Mouse (Mus musculus) E14TG2a.4 (cell line): ENCODE measurements around the gene Itgae.

Experiments
- H3K27me3 ChIP-seq: 2 replicates; pipeline ENCODE4 v1.6.1; 2014; ENCODE audit warnings: low read length, control low read depth; ENCODE audit not compliant: insufficient read depth
- H3K36me3 ChIP-seq: 2 replicates; pipeline ENCODE4 v1.6.1; 2014; ENCODE audit warnings: low read length, control low read depth; ENCODE audit not compliant: insufficient read depth
- H3K4me1 ChIP-seq: replicated peaks from 2 replicates; pipeline ENCODE4 v1.6.1; 2014; ENCODE audit warnings: low read depth, low read length, control low read depth
- H3K4me3 ChIP-seq: replicated peaks from 2 replicates; pipeline ENCODE4 v1.5.1; 2014; ENCODE audit warnings: mild to moderate bottlenecking, low read length
- H3K9me3 ChIP-seq: 2 replicates; pipeline ENCODE4 v1.6.1; 2014; ENCODE audit warnings: low read length, control low read depth
- CTCF ChIP-seq: conservative IDR thresholded peaks from 2 replicates; pipeline ENCODE4 v1.5.1; 2014; ENCODE audit warnings: low read length
- NANOG ChIP-seq: IDR thresholded peaks from 2 replicates; pipeline ENCODE4 v1.6.1; 2014; ENCODE audit warnings: borderline replicate concordance, low read length, mixed read lengths
- POU5F1 ChIP-seq: IDR thresholded peaks from 2 replicates; pipeline ENCODE4 v1.6.1; 2014; ENCODE audit warnings: low read length, borderline replicate concordance

Itgae gene

DNA sequence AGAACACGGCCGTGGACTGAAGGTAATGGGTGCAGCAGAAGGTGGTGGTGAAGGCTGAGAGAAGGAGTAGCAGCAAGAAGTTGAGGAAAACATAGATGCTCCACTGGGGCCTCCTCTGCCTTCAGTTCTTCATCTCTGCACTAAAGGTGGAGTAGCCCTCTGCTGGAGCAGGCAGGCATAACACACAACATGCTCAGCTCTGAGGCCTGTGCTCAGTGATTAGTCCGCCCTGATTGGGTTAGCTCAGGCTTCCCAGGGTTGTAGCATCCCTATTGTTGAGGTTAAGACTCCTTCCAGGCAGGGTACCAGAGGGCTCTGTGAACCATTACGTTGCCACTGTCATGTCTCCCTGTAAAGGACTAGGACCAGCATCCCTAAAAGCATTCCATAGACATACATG lies 78.8 kb downstream of the Itgae start:
- peaks cover 65% of the 10 kb centered on the region for H3K4me1 ChIP-seq
- no peak overlapping the region for H3K4me3 ChIP-seq
- H3K9me3 ChIP-seq, result no peaks in the 10 kb centered on the region
- no peaks in the 10 kb centered on the region; the same call in 1 of the 2 replicates for H3K27me3 ChIP-seq
- peaks cover 45% of the 10 kb centered on the region for H3K36me3 ChIP-seq
- TF ChIP-seq CTCF (peak; percentile 67), NANOG (no peak)

DNA sequence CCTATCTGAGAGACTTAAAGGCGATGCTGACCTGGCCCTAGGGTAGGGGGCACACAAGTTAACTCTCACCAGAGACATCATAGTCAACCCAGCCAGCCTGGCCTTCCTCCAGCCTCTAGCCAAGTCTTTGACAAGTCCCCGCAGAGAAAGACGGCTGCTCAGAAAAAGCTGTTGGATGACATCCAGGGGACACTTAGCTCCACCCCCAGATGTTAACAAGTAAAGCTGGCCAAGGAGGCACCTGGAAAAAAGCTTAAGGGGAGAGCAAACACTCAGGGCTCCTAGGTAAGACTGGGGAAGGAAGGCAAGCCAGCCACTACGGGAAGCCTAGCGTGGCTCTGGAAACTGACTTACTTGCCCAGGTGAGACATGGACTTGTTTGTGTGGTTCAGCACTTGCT lies 81.8 kb downstream of the Itgae start:
- no peaks in the 10 kb centered on the region for H3K9me3 ChIP-seq
- no peaks in the 10 kb centered on the region for H3K27me3 ChIP-seq
- no peak overlapping the region for H3K4me3 ChIP-seq
- peaks cover 72% of the 10 kb centered on the region for H3K4me1 ChIP-seq
- TF ChIP-seq POU5F1 (no peak), NANOG (no peak), CTCF (no peak)
- peaks cover 62% of the 10 kb centered on the region for H3K36me3 ChIP-seq

DNA sequence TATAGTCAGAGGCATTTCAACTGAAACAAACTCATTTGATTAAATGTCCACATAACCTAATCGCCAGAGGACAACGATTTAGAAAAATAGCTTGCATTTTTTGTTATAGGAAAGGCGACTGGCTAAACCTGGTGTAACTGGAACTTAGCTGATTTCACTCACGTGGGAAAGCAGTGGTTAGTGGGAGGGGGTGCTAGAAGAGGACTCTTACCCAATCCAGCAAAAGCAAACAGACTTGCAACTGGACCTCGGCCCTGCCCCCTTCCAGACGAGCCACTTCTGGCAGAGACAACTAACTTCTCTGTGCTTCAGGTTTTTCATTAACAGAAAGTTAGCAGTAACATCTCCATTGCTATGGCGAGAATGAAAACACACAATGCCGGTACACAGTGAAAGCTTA lies 85.2 kb downstream of the Itgae start:
- 0 out of 2 replicates have a peak, but pooled peaks cover 3% of the 10 kb centered on the region for H3K27me3 ChIP-seq
- peaks cover 53% of the 10 kb centered on the region for H3K36me3 ChIP-seq
- no peaks in the 10 kb centered on the region for H3K9me3 ChIP-seq
- peak overlapping the region; percentile 99 for H3K4me3 ChIP-seq
- no peak for TF ChIP-seq CTCF
- no peak for TF ChIP-seq POU5F1
- TF ChIP-seq NANOG, result no peak
- peaks cover 62% of the 10 kb centered on the region for H3K4me1 ChIP-seq

DNA sequence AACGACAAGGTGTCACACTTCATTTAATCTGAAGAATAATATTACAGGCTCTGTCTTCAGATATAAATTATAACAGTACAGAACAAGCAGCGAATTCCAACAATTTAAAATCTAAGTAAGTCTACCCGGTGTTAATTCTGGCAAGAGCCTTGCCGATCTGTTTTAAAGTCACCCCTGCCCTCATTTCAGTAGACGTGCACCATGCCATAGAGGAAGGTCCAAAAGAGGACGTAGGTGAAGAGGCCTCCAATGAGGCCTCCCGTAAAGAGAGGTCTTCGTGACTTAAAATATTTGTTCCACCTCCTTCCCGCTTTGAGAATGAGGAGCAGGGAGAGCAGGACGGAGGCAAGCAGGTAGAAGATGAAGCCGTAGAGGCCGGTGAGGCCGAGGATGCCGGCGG lies 85.8 kb downstream of the Itgae start:
- H3K9me3 ChIP-seq, result no peaks in the 10 kb centered on the region
- peaks cover 47% of the 10 kb centered on the region for H3K36me3 ChIP-seq
- peak overlapping the region; percentile 99 for H3K4me3 ChIP-seq
- TF ChIP-seq NANOG, result no peak
- no peak for TF ChIP-seq POU5F1
- TF ChIP-seq CTCF, result no peak
- 0 out of 2 replicates have a peak, but pooled peaks cover 3% of the 10 kb centered on the region for H3K27me3 ChIP-seq
- H3K4me1 ChIP-seq, result peaks cover 59% of the 10 kb centered on the region

DNA sequence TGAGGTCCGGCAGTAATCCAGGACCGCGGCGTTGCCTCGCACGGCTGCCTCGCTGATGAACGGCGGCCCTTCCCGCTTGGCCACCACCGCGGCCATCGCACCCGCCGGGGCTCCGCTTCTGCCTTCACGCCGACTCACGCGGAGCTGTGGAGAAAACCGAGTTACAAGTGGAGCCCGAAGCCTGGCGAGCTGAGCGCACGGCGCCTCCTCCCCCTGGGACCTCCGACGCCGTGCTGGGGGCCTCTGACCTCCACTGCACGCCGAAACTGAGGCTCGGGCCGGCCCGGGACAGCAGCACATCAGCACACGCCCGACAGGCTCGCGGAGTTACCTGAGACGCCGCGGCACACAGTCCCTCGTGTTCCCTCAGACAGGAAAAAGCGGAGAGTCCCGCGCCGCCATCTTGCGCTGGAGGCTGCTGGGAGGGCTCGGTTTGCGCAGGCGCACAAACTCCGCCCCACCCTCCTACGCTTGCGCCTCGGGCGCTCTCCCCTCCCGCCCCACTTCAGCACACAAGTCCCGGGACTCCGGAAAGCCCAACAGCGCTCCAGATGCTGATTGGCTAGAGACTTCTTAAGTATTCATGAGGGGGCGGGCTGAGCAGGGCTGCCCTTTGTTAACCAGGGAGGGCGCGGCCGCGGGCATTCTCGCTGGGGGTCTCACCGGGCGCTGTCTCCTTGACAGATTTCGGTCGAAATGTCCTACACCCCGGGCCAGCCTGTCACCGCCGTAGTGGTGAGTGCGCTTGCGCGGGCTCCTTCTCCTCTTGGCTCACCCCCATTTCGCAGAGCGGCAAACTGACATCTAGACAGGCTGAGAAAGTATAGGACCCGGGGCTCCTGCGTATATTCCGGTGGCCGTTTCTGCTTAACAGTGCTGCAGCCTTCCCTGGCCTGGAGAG lies 86.5 kb downstream of the Itgae start, which contains the start of the genes Emc6 and Tax1bp3:
TSS of gene Emc6 (minus strand) at position 430 of the 901 bp plus-strand sequence.
TSS of gene Tax1bp3 (plus strand) at position 476 of the 901 bp plus-strand sequence.
- 0 out of 2 replicates have a peak, but pooled peaks cover 3% of the 10 kb centered on the region for H3K27me3 ChIP-seq
- peak within 1 kb of the TSS; percentile 99 for H3K4me3 ChIP-seq
- peaks cover 41% of the 10 kb centered on the region for H3K36me3 ChIP-seq
- H3K4me1 ChIP-seq, result peaks cover 53% of the 10 kb centered on the region
- no peak for TF ChIP-seq CTCF
- H3K9me3 ChIP-seq, result no peaks in the 10 kb centered on the region

DNA sequence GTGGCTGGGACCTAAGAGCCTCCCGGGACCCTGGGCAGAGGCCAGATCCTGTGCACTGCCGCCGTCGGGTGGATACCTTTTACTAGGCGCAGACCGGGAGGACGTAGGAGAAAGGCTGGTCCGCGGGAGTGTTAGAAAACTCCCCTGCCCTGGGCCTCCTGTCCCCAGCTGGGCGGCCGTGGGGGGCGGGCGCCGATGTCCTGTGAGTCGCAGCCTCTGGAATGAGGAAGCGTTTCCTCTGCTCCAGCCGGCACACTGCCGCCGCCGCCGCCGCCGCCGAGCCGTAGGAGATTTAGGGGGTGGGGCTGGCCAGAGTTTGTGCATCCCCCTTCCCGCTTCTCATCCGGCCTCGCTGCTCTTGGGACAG lies 87.1 kb downstream of the Itgae start:
- Histone ChIP-seq H3K36me3 (peaks cover 39% of the 10 kb centered on the region), H3K4me1 (peaks cover 46% of the 10 kb centered on the region), H3K9me3 (no peaks in the 10 kb centered on the region), H3K4me3 (peak overlapping the region; percentile 99), H3K27me3 (0 out of 2 replicates have a peak, but pooled peaks cover 3% of the 10 kb centered on the region)
- TF ChIP-seq NANOG, result no peak
- TF ChIP-seq POU5F1, result no peak

DNA sequence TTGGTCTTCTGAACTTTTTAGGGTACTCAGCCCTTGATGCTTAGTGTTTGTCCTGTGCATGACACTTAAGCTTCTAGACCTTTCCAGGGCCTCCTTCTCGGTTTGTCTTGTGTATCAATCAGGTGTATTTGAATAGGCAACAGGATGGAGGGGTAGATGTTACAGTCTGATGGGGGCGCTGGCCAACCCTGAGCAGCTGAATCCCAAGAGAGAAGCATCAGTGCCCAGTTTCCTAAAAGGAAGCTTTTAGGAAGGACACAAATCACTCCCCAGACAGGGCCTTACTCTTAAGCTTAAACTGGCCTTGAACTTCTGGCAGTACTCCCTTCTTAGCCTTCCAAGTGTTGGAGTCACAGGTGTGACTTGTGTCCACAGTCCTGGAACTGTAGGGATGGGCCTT lies 87.5 kb downstream of the Itgae start:
- Histone ChIP-seq H3K4me3 (peak overlapping the region; percentile 99), H3K36me3 (peaks cover 35% of the 10 kb centered on the region), H3K27me3 (0 out of 2 replicates have a peak, but pooled peaks cover 3% of the 10 kb centered on the region), H3K4me1 (peaks cover 42% of the 10 kb centered on the region), H3K9me3 (no peaks in the 10 kb centered on the region)
- TF ChIP-seq NANOG, result no peak
- TF ChIP-seq POU5F1, result no peak
- no peak for TF ChIP-seq CTCF

DNA sequence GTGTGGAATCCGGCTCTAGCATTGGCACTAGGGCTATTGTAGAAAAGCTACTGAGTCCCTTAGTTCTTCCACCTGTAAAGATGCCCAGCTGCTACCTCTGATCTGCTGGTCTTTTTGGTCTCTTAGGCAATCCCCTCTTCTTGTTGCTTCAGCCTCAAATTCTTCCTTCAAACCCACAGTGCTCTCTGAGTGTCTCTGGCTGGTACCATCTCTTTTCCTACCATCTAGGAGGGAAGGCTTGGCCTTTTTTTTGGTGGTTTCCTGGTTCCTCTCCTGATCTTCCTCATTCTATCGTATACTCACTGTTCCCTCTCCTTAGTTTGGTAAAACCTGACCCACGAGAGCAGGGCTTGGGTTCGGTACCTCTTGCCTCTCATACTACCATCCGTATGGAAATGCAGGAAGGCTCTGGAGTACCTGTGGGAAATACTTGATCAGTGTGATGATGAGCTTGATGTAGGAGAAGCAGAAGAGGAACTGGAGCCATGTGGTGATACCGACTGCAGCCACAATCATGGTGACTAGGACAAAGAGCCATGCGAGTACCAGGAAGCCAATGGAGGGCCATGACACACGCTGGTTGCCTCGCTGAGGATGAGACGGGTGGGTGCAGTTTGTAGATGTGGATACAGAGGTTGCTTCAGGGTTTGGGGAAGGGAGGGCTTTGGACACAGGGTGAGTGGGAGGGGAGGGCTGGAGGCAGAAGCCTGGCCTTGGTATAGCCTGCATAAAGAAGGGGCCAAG lies 95.7 kb downstream of the Itgae start:
- Histone ChIP-seq H3K36me3 (peaks cover 77% of the 10 kb centered on the region), H3K4me3 (no peak overlapping the region), H3K4me1 (no peaks in the 10 kb centered on the region), H3K27me3 (no peaks in the 10 kb centered on the region), H3K9me3 (no peaks in the 10 kb centered on the region)
- TF ChIP-seq CTCF, result no peak
- no peak for TF ChIP-seq POU5F1
- TF ChIP-seq NANOG, result no peak
